Mouse (Mus musculus): ENCODE data around the gene Prdm16. TPM values are rescaled to one million over a fixed set of nuclear protein-coding genes. Genes with fewer than 3 reads are reported as not detected.

The Prdm16 gene
- polyA plus RNA-seq, 1 experiment from 2014 or later, result 12.5 TPM

- Histone ChIP-seq H3K9me3 (replicated peaks) (no peaks in the 10 kb centered on the region), H3K36me3 (no peaks in the 10 kb centered on the region), H3K27ac (replicated peaks) (no peak overlapping the region), H3K27me3 (ENCODE audit: low read depth, poor library complexity, severe bottlenecking) (peaks cover 27% of the 10 kb centered on the region), H3K4me1 (peaks cover 21% of the 10 kb centered on the region), H3K4me3 (no peak overlapping the region)
- DNase-seq (ENCODE audit: low spot score), result no peak
- WGBS, result 51% methylated on average over 4 of the region's 4 CpGs
These were observed 342.9 kb downstream of the Prdm16 start for GRCm38 (mm10) chr4:154293735-154294201.

- H3K9me3 ChIP-seq (replicated peaks), result no peaks in the 10 kb centered on the region
- no peak overlapping the region for H3K4me3 ChIP-seq
- DNase-seq (ENCODE audit: low spot score), result no peak
- no peaks in the 10 kb centered on the region for H3K36me3 ChIP-seq
- WGBS, result 80% methylated on average over 7 of the region's 7 CpGs
- no peak overlapping the region for H3K27ac ChIP-seq (replicated peaks)
- H3K4me1 ChIP-seq, result 0 out of 2 replicates have a peak, but pooled peaks cover 5% of the 10 kb centered on the region
- no peaks in the 10 kb centered on the region; the same call in 1 of the 2 replicates for H3K27me3 ChIP-seq (ENCODE audit: low read depth, poor library complexity, severe bottlenecking)
These were observed 353.0 kb downstream of the Prdm16 start for GRCm38 (mm10) chr4:154283671-154284070.

- WGBS, result 86% methylated on average over 9 of the region's 9 CpGs
- H3K36me3 ChIP-seq, result peaks cover 12% of the 10 kb centered on the region
- H3K27ac ChIP-seq (replicated peaks), result no peak overlapping the region
- H3K4me1 ChIP-seq, result no peaks in the 10 kb centered on the region
- no peak for DNase-seq (ENCODE audit: low spot score)
- no peaks in the 10 kb centered on the region for H3K27me3 ChIP-seq (ENCODE audit: low read depth, poor library complexity, severe bottlenecking)
- H3K9me3 ChIP-seq (replicated peaks), result no peaks in the 10 kb centered on the region
- H3K4me3 ChIP-seq, result no peak overlapping the region
These were observed 357.2 kb downstream of the Prdm16 start for GRCm38 (mm10) chr4:154279481-154279880.

GRCm38 (mm10) chr4:154273000-154273399 lies 363.7 kb downstream of the Prdm16 start:
- no peaks in the 10 kb centered on the region for H3K9me3 ChIP-seq (replicated peaks)
- no peak overlapping the region for H3K4me3 ChIP-seq
- WGBS, result 55% methylated on average over 3 of the region's 3 CpGs
- H3K4me1 ChIP-seq, result no peaks in the 10 kb centered on the region
- H3K27me3 ChIP-seq (ENCODE audit: low read depth, poor library complexity, severe bottlenecking), result no peaks in the 10 kb centered on the region
- peaks cover 45% of the 10 kb centered on the region for H3K36me3 ChIP-seq
- DNase-seq (ENCODE audit: low spot score), result peak; percentile 27
- no peak overlapping the region for H3K27ac ChIP-seq (replicated peaks)

GRCm38 (mm10) chr4:154269520-154269919 lies 367.2 kb downstream of the Prdm16 start:
- Histone ChIP-seq H3K36me3 (peaks cover 51% of the 10 kb centered on the region), H3K27me3 (ENCODE audit: low read depth, poor library complexity, severe bottlenecking) (no peaks in the 10 kb centered on the region), H3K9me3 (replicated peaks) (no peaks in the 10 kb centered on the region), H3K27ac (replicated peaks) (no peak overlapping the region; the same call in 1 of the 2 replicates), H3K4me3 (no peak overlapping the region), H3K4me1 (no peaks in the 10 kb centered on the region)
- WGBS, result 61% methylated on average over 10 of the region's 10 CpGs
- DNase-seq (ENCODE audit: low spot score), result no peak

GRCm38 (mm10) chr4:154267511-154267910 lies 369.2 kb downstream of the Prdm16 start:
- Histone ChIP-seq H3K9me3 (replicated peaks) (peaks cover 7% of the 10 kb centered on the region; the same call in 1 of the 2 replicates), H3K4me3 (no peak overlapping the region), H3K27me3 (ENCODE audit: low read depth, poor library complexity, severe bottlenecking) (no peaks in the 10 kb centered on the region), H3K27ac (replicated peaks) (no peak overlapping the region; the same call in 1 of the 2 replicates), H3K4me1 (no peaks in the 10 kb centered on the region), H3K36me3 (peaks cover 62% of the 10 kb centered on the region)
- DNase-seq (ENCODE audit: low spot score), result no peak
- 88% methylated on average over 6 of the region's 6 CpGs for WGBS

Other genes with a start within 250 kb of the Prdm16 start
- gene Actrt2, start 31.0 kb upstream of the Prdm16 start, polyA plus RNA-seq (2016; fragmentation: Nextera tagmentation; extraction: Ambion mirVana), result not detected in 2 replicates
- gene Ttc34, start 200.6 kb upstream of the Prdm16 start, polyA plus RNA-seq (2016; fragmentation: Nextera tagmentation; extraction: Ambion mirVana), result 0.22 and 0.57 TPM in 2 replicates
- gene Mmel1, start 232.7 kb upstream of the Prdm16 start, polyA plus RNA-seq (2016; fragmentation: Nextera tagmentation; extraction: Ambion mirVana), result 0.20 and 0.35 TPM in 2 replicates

Data from midbrain, embryonic 10.5 days (tissue).